Mouse (Mus musculus) G1E (cell line): ENCODE measurements around the gene P4hb.

Experiments
- CTCF ChIP-seq: IDR thresholded peaks from 2 replicates; pipeline ENCODE4 v1.5.1; 2012; ENCODE audit warnings: low read depth, low read length, inconsistent platforms, mixed read lengths
- GATA2 ChIP-seq: IDR thresholded peaks from 2 replicates; pipeline ENCODE4 v1.6.1; 2012; ENCODE audit warnings: low read depth, low read length, inconsistent platforms, borderline replicate concordance
- POLR2AphosphoS5 ChIP-seq: IDR thresholded peaks from 2 replicates; pipeline ENCODE4 v1.6.1; 2012; ENCODE audit warnings: low read depth, low read length, inconsistent platforms; ENCODE audit not compliant: insufficient replicate concordance
- TAL1 ChIP-seq: conservative IDR thresholded peaks from 2 replicates; pipeline ENCODE4 v1.6.1; 2012; ENCODE audit warnings: low read depth, low read length, inconsistent platforms, mixed read lengths

GRCm38 (mm10) chr11:120512790-120513453 is 60.1 kb downstream of the P4hb start:
- TF ChIP-seq CTCF (no peak), POLR2AphosphoS5 (no peak), TAL1 (no peak), GATA2 (no peak)
